Mouse (Mus musculus): Measurements from ENCODE around the gene Trmt11.

GRCm38 (mm10) chr10:30638216-30638615 is 37.7 kb upstream of the Trmt11 start:
- TF ChIP-seq CTCF (IDR thresholded peaks at IDR 0.05) (no peak), EP300 (IDR thresholded peaks at IDR 0.05) (no peak)
